Mouse (Mus musculus): ENCODE results near the gene Kmt2b.

DNA sequence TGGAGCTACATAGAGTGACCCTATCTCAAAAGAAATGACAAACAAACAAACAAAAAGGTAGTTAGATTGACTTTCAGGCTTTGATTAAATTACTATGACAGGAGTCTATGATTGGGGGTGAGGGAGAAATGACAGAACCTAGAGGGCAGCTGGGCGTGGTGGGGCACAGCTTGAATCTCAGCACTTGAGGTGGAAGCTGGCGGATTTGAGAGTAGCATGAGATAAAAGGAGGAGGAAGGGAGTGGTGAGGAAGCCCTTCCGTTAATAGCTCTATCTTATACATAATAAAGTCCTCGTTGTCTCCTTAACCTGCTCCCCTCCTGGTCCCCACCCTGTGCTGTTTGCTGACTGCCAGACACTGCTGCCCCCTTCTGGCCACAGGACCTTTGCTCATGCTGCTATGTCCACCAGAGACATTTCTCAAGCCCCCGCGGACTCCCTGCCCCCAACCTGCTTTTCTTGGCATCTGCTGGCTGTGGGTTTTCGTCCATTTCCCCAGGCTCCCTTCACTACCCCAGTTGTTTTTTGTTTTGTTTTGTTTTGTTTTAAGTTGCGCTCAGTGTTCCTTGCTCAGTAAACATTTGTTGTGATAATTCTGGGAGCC is 19.3 kb upstream of the Kmt2b start:
- peak; percentile 51; the same call in 1 of the 2 replicates for TF ChIP-seq CTCF (IDR thresholded peaks at IDR 0.05; ENCODE audit: control insufficient read depth, insufficient read depth, insufficient replicate concordance, low read depth, low read length)
- no peak for TF ChIP-seq POLR2A (IDR thresholded peaks at IDR 0.05; ENCODE audit: control insufficient read depth, low read depth, low read length)

Data from testis, adult 2 months (tissue).